Mouse (Mus musculus) liver, embryonic 12.5 days (tissue): ENCODE data around the gene Gm11027. TPM values are rescaled to one million over a fixed set of nuclear protein-coding genes. Genes with fewer than 3 reads are reported as not detected.

ENCODE experiments used
- ATAC-seq: fragments of 200-750 bp; cut with Nextera tagmentation; 2 replicates; pipeline ENCODE4 v1.8.0; 2017; ENCODE audit warnings: moderate number of reproducible peaks, mild to moderate bottlenecking, moderate library complexity
- H3K27ac ChIP-seq: fragments of 300-500 bp; sonication (generic); 2 replicates; pipeline ENCODE4 v1.5.1; 2016; ENCODE audit warnings: mild to moderate bottlenecking
- H3K27me3 ChIP-seq: fragments of 300-500 bp; sonication (generic); replicated peaks from 2 replicates; pipeline ENCODE4 v1.6.1; 2016; ENCODE audit warnings: mild to moderate bottlenecking, moderate library complexity
- H3K36me3 ChIP-seq: fragments of 300-500 bp; sonication (generic); 2 replicates; pipeline ENCODE4 v1.6.1; 2016; ENCODE audit warnings: mild to moderate bottlenecking, moderate library complexity
- H3K4me1 ChIP-seq: fragments of 300-500 bp; sonication (generic); 2 replicates; pipeline ENCODE4 v1.6.1; 2016
- H3K4me2 ChIP-seq: fragments of 300-500 bp; sonication (generic); 2 replicates; pipeline ENCODE4 v1.6.1; 2016; ENCODE audit warnings: mild to moderate bottlenecking, moderate library complexity
- H3K4me3 ChIP-seq: fragments of 300-500 bp; sonication (generic); 2 replicates; pipeline ENCODE4 v1.5.1; 2016; ENCODE audit warnings: mild to moderate bottlenecking, moderate library complexity
- H3K9ac ChIP-seq: fragments of 300-500 bp; sonication (generic); 2 replicates; pipeline ENCODE4 v1.6.1; 2016; ENCODE audit warnings: mild to moderate bottlenecking, moderate library complexity
- H3K9me3 ChIP-seq: fragments of 300-500 bp; sonication (generic); replicated peaks from 2 replicates; pipeline ENCODE4 v1.6.1; 2016; ENCODE audit warnings: mild to moderate bottlenecking, moderate library complexity
- WGBS: fragments of 180-500 bp; shearing (Covaris S2); methylation state at CpG from one replicate; pipeline ENCODE4 v1.1.7; 2016; ENCODE audit not compliant: insufficient replicate concordance; 5-methylcytosine and 5-hydroxymethylcytosine counted together
- microRNA-seq: library from miRNA; unstranded; fragments of <30 nt; microRNA quantifications from one replicate; pipeline ENCODE4, GENCODE M21; 2017
- polyA plus RNA-seq: library from polyadenylated mRNA; unstranded; fragments of >200 nt; fragmentation: Nextera tagmentation; extraction: Ambion mirVana; gene quantifications from 2 replicates; pipeline ENCODE4 v1.2.1, GENCODE M21; 2016

Gm11027 gene
- polyA plus RNA-seq, 1 experiment from 2014 or later, result not detected

DNA sequence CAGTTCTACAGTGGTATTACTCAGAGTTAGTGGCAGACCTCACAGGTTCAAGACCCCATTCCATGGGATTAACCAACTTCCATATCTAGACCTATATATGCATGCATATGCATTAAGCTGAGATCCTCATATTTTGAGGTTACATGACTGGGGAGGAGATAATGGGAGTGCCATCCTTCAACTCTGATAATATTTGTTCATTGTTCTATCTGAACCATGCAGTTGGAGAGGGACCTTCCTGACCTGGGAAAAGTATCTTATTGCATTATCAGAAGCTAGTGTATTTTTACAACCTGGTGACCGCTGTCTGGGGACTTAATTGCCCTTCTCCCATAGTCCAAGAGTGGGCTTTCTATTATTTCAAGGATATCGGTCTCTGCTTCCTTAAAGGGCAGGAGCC, 33.4 kb downstream of the Gm11027 start:
- no peaks in the 10 kb centered on the region for H3K27me3 ChIP-seq
- peak; percentile 49 for ATAC-seq
- WGBS, result 61% methylated on average over 2 of the region's 2 CpGs

DNA sequence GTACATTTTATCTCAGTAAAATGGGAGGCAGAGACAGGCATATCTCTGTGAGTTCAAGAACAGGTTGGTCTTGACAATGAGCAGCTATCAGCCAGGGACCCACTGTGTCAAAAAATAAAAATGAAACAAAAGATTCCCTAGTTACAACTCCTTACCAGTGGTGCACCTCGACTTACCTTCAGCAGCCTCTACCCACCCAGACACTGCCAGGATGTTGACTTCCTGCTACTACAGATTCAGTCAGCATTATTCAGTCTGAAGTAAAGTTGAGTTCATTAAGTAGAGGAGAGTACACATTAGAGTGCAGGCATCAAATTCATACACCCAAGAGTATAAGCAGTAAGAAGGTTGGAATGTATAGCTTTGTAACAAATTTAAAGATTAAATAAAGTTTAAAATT, 38.6 kb downstream of the Gm11027 start:
- Histone ChIP-seq H3K4me2 (no peak overlapping the region), H3K9me3 (no peaks in the 10 kb centered on the region), H3K36me3 (peaks cover 3% of the 10 kb centered on the region; the same call in 1 of the 2 replicates), H3K27ac (no peak overlapping the region), H3K4me3 (no peak overlapping the region), H3K4me1 (peaks cover 27% of the 10 kb centered on the region), H3K9ac (no peak overlapping the region), H3K27me3 (no peaks in the 10 kb centered on the region)
- no peak for ATAC-seq
- WGBS, result 43% methylated on average over 1 of the region's 1 CpGs

More for the DNA sequence above, 33.4 kb downstream of the Gm11027 start:
- Histone ChIP-seq H3K9ac (no peak overlapping the region), H3K4me2 (no peak overlapping the region), H3K36me3 (no peaks in the 10 kb centered on the region), H3K9me3 (no peaks in the 10 kb centered on the region), H3K4me1 (peaks cover 24% of the 10 kb centered on the region), H3K27ac (no peak overlapping the region), H3K4me3 (no peak overlapping the region)

DNA sequence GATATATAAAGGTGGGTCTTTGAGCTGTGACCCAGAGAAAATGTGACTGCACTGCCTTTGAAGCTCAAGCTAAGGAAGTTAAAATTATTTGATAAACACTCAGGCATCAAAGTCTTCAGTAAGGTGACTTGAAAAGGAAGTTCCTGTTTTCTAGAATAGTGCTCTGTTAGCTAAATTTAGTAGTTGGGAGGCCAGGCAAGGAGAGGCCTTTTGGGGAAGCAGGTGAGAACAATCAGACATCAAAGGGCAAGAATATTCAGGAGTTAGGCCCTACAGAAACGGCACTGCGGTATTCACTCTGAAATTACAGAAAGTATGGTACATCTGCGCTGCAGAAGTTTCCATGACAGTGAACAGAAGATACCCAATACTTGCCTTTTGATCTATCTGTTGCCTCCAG, 40.3 kb downstream of the Gm11027 start:
- H3K4me3 ChIP-seq, result no peak overlapping the region
- peaks cover 13% of the 10 kb centered on the region for H3K36me3 ChIP-seq
- no peak overlapping the region for H3K4me2 ChIP-seq
- H3K27me3 ChIP-seq, result no peaks in the 10 kb centered on the region
- H3K9me3 ChIP-seq, result no peaks in the 10 kb centered on the region
- peaks cover 22% of the 10 kb centered on the region for H3K4me1 ChIP-seq
- no peak overlapping the region for H3K9ac ChIP-seq
- 63% methylated on average over 3 of the region's 3 CpGs for WGBS
- ATAC-seq, result no peak
- H3K27ac ChIP-seq, result no peak overlapping the region

DNA sequence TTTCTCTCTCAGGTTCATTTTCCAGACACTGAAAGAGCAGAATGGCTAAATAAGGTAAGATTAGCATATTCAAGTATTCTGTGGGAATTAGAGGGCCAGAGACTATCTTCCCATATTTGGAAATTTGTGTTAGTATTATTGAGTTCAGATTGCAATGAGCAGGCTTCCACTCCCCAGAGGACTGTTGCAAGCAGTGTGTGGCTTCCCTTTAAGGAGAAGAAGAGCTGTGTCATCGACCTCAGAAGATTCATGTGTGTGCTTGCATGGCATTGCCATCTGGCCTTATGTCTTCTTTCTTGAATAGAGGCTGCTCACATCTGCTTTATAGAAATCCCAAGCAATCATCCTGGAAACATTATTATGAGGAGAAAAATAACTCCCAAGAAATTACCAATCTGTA, 42.6 kb downstream of the Gm11027 start:
- Histone ChIP-seq H3K27ac (no peak overlapping the region), H3K9me3 (no peaks in the 10 kb centered on the region), H3K4me2 (no peak overlapping the region), H3K9ac (no peak overlapping the region), H3K36me3 (peaks cover 23% of the 10 kb centered on the region), H3K4me1 (peaks cover 22% of the 10 kb centered on the region), H3K27me3 (no peaks in the 10 kb centered on the region), H3K4me3 (no peak overlapping the region)
- 41% methylated on average over 1 of the region's 1 CpGs for WGBS
- no peak for ATAC-seq

Small RNAs within 50 kb of the gene (microRNA-seq; reads per million reads assigned to microRNA genes)
- not detected for gene Gm23190

Other genes starting within 250 kb of the Gm11027 start
- 8.7 and 9.1 TPM in 2 replicates for gene Zfp386, start 227.7 kb upstream of the Gm11027 start, polyA plus RNA-seq
- 0.27 and 0.38 TPM in 2 replicates for gene Vipr2, start 197.7 kb upstream of the Gm11027 start, polyA plus RNA-seq
- gene Wdr60, start 12.4 kb upstream of the Gm11027 start, polyA plus RNA-seq, result 5.3 and 5.9 TPM in 2 replicates
- gene Esyt2, start 5.8 kb downstream of the Gm11027 start, polyA plus RNA-seq, result 16.2 and 17.3 TPM in 2 replicates
- 62.7 and 67.6 TPM in 2 replicates for gene Ncapg2, start 130.0 kb downstream of the Gm11027 start, polyA plus RNA-seq
- 0.05 TPM in 1 of 2 replicates, not detected in the other for gene Ptprn2, start 210.3 kb downstream of the Gm11027 start, polyA plus RNA-seq